Mouse (Mus musculus) telencephalon, adult 2 months (tissue): ENCODE data around the gene Sod3.

Experiments used
- DNase-seq: peaks from one replicate; pipeline ENCODE4 v3.0.0-alpha.2; 2011; ENCODE audit warnings: low read depth, low spot score

The Sod3 gene

DNA sequence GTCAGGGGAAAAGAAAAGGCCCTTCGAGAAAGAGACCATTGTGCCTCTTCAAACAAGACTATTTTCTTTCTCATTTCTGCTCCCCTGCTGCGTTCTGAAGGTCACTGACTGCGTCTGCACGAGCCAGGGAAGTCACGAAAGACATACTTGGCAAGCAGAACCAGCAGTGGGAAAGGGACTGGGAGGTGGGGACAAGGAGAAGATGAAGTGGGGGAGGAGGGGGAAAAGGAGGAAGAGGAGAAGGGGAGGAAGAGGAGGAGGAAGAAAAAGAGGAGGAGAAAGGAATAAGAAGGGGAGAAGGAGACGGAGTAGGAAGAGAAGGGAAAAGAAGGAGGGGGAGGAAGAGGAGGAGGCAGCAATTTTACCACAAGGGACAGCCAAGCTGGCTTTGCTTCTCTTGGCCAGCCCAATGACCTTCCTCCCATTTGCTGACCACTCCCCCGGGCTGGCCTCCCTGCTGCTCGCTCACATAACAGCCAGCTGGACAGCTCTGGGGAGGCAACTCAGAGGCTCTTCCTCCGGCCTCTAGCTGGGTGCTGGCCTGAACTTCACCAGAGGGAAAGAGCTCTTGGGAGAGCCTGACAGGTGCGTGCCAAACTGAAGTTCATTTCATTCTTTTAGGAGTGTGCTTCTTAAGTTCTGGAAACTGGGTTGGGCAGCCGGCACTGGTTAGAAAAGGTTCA lies at the start of gene Sod3:
Gene Sod3, plus strand, starts transcription at position 324 of the 683 bp plus-strand sequence.
- no peak for DNase-seq

DNA sequence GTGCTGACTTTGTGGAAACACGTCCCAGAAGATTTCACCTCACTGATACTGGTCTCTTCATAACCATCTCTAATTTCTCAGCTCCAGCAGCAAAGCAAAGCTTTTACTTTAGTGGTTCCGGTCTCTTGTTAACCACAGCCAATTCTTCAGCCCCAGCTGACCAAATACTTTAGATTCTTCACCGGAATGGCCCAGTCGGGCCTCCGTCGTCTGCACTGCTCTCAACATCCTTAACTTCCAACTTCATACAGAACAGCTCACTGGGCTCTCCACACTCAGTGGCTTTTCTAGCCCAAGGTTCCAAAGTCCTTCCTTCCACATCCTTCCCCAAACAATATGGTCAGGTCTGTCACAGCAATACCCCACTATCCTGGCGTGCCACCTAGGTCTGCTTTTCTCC lies 46.7 kb upstream of the Sod3 start:
- DNase-seq, result no peak

DNA sequence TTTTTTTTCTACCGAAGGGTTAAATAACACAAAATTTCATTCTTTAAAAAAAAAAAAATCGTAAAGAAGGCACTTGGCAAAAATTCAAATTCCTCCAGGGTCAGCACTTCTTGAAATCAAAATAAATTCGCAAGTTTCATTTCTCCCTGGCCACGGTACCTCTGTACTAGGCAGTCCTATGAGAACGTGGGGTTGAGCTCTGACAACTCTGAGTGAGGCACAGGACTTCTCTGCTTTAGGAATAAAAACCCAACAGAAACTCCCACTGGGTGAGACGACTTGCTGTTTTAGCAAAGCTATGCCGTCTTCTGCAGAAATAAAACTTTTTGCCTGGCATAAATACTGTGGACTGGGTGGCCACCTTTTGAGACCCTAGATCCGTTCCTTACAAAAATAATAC lies 44.1 kb upstream of the Sod3 start:
- DNase-seq, result no peak

DNA sequence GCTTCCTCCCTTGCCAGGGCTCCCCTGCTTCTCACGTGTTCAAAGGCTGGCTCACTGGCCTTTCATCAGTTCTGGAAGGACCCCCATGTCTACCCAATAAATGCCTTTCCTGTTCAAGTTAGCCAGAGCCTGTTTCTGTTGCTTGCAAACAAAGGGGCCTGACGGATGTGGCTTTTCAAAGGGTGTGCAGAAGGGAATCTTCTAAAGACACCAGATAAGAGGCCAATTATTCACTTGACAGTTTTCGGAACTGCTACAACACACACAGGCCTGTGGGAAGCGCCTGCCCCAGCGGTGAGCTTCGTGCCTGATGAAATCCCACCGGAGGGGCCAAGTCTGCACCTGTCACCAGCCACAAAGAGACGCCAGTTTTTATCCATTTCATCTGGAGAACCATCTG lies 31.5 kb upstream of the Sod3 start:
- no peak for DNase-seq

DNA sequence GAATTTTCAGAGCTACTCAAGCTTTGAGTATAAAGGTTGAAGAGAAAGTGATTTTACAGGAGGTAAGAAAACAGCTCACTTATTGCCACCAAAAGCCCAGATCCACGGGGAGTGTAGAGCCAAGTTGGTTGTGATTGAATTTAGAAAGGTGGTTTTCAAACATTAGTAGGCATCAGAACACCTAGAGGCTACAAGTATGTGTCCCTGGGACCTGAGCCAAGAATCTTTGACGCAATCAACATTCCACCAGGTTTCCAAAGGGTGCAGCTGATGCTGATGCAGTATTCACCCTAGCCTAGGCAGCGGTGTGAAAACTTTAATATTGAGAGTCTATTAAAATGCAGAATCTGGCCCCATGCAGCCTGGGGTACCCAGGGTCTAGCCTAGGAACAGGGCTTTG lies 28.0 kb upstream of the Sod3 start:
- DNase-seq, result no peak

DNA sequence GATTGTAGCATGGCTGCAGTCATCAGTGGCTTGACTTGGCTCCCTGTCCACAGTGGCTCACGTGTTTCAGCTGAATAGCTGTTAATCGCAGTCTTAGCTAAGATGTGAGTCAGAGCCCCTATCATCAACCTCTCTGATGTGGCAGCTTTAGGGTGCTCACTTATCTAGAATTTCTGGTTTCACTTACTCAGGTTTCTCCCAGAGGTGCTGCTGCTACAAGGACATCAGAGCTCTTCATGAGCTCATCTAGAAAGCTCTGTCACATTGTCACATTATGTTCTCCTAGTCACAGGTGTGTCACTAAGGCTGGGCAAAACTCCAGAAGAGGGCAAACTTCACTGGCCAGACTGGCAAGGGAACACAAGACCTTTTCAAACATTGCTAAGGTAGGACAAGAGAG lies 24.5 kb upstream of the Sod3 start:
- no peak for DNase-seq

DNA sequence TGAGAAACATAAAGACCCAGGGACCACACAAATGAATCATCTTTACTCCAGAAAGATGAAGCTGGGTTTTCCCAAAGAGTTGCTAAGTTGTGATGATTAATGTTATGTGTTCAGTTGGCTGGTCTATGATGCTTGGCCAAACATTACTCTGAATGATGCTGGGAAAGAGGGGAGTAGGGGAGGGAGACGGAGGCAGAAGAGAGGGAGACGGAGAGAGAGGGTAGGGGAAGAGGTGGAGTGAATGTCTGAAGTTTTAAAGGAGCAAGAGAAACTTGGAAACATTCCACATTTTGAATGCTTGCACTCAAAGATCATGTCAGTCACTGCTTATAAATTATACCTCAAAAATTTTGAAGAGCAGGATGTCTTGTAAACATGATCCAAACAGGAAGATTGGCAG lies 16.7 kb upstream of the Sod3 start:
- no peak for DNase-seq

DNA sequence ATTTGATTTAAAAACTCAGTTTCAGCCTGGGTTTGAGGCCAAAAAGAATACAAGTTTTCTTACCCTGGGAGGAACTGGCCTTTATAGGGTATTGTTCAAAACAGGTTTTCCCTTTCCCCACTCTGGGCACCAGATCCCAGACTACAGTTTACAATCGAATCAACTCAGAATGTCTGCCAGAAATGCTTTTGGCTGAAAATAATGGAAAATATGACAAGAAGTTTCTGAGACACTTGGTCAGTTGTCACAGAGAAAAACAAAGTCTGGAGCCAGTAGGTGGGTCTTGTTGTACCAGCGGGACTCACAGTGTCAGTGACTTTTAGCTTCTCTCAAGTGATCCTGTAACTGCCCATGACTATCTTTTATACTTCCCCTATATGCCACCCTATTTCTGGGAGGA lies 13.1 kb upstream of the Sod3 start:
- no peak for DNase-seq

DNA sequence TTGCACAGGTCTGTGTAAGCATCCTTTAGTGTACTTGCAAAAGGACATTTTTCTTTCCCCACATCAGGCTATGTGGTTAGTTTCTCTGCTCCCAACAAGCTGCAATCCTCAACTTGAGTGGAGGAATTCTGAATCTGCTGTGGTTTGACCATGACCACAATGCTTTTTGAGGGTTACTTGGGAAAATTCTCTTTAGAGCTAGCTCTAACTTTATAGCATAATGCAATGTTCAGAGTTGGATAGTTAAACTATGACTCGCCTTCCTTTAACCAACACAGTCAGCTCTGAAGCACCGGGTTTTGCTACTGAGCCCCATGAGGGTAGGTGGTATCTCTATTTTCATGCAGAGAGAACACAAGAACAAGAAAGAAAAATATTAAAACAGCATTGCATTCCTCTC lies 12.0 kb upstream of the Sod3 start:
- no peak for DNase-seq

DNA sequence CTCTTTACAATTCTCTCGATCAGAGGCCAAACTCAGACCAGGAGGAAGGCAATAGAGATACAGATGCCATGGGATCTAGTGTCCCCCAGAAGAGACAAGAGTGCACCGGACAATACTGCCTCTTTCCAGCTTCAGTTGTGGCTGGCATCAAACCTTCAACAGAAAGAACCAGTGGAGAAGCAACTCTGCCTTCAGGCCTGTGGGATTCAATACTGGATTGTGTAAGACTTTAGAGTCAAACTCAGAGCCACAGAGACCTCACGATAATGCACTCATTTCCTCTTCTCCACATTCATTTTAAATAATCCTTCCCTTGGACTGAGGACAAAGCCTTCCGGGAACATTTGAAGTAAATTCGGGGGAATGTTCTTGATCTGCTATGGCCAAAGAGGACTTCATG lies 10.9 kb upstream of the Sod3 start:
- DNase-seq, result no peak

DNA sequence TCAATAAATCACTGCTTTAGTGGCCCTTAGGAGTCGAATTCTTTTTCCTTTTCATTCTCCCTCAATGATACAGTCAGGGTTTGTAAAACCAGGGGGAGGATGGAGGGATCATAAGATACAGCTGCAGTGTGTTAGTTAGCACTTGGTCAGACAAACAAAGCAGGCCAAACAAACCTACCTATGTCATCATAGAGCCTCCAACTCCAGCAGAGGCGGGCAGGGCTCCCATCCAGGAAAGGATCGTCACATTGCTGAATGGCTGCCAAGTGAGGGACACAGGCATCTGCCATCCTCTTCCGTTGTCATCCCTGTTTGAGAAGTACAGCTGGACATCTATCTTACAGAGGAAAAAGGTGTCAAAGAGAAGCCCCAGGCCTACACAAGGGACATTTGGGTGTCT lies 9.2 kb upstream of the Sod3 start:
- DNase-seq, result no peak

DNA sequence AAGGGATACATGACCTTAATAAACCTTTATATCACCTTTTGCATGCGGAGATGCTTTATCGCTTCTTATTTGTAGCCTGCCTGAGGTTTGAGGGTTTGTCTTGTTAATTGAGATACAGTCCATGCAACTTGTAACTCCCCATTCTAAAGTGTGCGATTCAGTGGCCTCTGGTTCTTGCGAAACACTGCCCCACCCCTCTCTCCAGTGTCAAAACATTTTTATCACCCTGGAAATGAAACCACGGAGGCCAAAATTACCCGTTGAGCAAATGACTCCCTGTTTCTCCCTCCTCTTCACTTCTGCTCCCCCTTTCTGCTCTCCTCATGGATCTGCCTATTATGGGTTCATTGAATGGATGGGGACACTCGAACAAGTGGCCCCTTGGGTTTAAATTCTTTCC lies 8.0 kb upstream of the Sod3 start:
- DNase-seq, result no peak

DNA sequence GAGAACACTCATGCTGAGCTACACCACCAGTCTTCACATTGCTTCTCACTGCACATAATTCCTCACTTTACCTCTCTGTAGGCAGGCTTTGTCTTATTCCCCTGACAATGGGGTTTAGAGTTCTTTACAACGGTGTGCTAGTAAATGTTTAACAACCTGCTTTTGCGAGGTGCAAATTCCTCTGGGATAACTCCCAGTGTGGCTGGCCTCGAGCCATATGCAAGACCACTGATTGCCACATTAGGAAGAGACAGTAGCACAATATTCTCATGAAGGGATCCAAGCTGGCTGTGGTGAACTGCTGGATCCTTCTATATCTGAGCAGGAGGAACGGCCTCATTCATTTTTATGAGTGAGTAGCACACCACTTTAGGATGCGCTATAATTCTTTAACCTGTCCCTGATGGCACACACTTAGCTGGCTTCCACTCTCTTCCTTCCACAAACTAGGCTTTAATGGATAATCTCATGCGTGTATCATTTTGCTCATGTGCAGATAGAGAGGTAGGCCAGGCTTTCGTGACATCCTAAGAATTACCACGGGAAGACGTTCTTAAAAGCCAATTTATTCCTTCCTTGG lies 6.3 kb upstream of the Sod3 start:
- no peak for DNase-seq

DNA sequence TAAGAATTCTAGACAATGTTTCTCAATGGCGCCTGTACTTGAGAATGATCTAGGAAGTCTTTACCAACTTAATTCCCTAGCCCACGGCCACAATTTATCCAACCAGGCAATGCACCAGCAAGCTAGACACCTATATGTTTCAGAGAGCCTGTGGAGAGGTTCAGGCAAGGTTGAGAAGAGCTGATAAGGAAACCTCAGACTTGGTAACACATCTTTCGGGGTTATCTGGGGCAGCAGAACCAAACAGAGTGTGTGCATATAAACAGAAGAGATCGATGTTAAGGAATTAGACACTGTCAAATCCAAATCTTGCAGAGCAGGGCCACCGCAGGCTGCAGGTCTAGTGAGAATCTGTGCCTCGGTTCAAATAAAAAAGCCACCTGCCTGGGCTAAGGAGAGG lies 5.5 kb upstream of the Sod3 start:
- DNase-seq, result no peak

DNA sequence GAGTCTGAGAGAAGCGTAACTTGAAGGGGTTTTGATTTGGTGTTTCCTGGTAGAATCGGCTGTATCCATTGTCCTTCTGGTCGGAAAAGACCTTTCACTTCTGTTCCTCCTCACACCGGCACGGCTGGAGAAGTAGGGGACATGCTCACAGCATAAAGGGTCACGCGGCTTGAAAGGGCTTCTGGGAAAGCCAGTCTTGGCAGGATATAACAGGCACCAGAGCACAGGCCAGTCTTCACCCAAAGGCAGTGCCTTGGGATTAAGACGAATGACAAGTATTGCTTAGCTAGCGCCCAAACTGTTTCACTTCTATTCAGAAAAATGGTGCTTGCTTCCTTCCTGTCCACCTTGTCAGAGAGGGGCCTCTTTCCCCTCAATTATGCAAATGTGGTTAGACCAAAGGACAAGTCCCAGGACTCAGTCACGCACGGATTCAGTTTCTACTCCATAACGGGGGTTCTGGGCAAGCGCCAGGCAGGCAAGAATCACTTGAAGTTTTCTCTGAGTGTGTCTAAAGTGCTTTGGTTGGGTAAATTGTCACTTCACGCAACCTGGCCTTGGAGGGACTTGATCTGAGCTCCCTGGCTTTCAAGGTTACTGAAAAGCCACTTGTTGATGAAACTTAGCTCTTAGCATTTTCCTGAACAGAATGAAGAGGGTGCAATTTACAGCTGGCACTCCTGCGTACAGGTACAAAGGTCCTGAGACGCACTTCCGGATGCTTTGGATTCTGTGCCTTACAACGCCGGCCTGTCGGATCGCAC lies 3.1 kb upstream of the Sod3 start:
- DNase-seq, result no peak

DNA sequence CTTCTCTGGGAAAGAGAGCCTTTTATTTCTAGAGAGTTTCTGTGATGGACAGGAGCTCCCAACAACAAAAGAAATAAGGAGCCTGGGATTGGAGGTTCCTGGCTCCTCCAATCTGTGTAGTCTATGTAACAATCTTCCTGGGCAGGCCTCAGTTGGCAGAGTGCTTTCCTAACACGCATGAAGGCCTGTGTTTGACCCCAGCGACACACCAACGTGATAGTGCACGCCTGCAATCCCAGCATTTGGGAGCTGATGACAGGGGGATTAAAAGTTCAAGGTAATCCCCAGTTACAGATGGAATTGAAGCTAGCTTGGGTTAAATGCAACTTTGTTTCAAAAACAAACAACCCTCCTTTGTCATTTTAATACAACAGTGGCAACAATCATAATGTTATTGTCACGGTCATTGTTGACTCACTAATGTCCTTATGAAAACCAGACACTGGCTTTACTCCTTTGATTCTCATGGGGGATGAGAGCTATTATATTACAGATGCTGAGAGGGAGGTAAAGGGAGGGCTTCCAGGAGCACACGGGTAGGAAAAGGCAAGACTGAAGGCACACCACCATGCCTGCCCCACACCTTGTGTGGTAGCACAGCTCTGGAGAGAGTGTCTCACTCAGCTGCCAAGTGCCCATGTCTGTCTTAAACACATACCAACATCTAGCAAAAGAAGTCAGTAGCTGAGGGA lies 669 bp upstream of the Sod3 start:
- DNase-seq, result no peak

DNA sequence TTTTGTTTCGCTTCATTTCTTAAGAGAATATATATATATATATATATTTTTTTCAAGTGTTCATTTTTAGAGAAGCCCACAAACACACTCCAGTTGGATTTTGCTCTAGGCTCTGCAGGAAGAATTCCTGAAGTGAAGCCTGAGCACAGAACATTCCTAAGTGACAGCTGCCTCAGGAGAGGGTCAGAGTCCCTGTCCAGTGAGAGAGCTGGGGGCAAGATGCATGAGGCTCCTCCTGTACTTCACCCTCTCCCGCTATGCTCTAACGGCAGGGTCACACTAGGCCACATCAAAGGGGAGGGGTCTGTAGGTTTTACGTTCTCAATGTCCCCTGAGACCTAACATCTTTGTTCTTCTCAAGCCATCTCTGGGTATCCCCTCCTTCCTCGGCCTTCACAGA lies 930 bp downstream of the Sod3 start:
- DNase-seq, result no peak

DNA sequence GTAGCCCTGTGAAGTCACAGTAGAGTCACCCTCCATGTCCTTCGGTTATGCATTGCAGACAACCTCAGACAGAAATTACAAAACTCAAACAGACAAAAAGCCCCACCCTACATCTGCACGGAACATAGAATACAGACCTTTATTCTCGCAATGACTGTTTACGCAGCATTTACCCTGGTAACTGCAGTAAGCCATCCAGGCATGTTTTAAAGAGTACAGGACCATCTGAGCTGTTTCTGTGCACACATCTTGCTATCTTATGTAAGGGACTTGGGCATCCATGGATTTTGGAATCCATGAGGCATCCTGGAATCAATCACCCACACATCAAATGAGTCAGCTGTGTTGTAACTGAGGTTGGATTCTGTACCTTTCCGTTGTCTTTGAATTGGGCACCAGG lies 2.3 kb downstream of the Sod3 start:
- DNase-seq, result peak; percentile 56

DNA sequence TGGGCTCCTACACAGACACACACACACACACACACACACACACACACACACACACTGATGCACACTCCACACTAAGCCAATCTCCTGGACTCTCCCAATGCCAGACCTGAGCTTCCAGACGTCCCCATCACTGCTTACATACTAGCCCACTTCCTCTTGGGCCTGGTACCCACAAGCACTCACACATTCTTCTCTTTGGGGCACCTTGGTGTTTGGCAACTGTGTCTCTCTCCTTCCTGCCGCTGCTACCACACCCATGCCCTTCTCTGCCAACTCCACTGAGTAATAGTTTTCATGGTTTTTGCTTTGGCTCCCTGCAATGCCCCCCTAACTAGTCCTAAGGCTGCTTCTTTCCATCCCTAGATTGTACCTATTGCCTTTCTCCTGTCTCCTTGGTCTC lies 3.1 kb downstream of the Sod3 start:
- DNase-seq, result no peak

DNA sequence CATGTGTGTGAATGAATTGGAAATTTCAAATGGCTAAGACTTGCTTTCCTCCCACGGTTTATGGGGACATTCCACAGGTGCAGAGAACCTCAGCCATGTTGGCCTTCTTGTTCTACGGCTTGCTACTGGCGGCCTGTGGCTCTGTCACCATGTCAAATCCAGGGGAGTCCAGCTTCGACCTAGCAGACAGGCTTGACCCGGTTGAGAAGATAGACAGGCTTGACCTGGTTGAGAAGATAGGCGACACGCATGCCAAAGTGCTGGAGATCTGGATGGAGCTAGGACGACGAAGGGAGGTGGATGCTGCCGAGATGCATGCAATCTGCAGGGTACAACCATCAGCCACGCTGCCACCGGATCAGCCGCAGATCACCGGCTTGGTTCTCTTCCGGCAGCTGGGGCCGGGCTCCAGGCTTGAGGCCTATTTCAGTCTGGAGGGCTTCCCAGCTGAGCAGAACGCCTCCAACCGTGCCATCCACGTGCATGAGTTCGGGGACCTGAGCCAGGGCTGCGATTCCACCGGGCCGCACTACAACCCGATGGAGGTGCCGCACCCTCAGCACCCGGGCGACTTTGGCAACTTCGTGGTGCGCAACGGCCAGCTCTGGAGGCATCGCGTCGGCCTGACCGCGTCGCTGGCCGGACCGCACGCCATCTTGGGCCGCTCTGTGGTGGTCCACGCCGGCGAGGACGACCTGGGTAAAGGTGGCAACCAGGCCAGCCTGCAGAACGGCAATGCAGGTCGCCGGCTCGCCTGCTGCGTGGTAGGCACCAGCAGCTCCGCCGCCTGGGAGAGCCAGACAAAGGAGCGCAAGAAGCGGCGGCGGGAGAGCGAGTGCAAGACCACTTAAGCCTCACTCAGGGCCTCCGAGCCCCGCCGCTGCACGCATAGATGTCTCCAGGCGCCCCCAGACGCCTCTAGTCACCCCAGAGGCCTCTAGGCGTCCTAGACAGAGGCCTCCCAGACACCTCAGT lies 4.6 kb downstream of the Sod3 start:
- DNase-seq, result no peak

DNA sequence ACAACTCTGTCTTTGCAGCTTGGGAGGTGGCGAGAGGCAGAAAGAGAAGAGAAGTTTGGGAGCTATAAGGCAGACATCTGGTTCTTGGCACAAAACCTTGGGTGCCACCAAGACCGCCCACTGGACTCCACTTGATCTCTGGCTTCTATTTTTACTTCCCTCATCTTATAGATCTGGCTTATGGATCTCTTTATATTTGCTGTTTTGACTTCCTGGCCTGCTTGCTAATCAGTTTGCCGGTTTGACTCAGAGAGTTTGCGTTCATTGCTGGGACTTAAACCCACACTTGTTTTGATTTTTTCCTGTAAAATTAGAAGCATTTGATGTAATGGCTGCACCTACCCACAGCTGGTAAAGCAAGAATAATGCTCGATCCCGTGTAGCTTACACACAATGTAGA lies 7.3 kb downstream of the Sod3 start:
- no peak for DNase-seq
